Mouse (Mus musculus) E14TG2a.4 (cell line): ENCODE data around the gene Wnt11.

ENCODE experiments used
- CTCF ChIP-seq: conservative IDR thresholded peaks from 2 replicates; pipeline ENCODE4 v1.5.1; 2014; ENCODE audit warnings: low read length
- POU5F1 ChIP-seq: IDR thresholded peaks from 2 replicates; pipeline ENCODE4 v1.6.1; 2014; ENCODE audit warnings: low read length, borderline replicate concordance

DNA sequence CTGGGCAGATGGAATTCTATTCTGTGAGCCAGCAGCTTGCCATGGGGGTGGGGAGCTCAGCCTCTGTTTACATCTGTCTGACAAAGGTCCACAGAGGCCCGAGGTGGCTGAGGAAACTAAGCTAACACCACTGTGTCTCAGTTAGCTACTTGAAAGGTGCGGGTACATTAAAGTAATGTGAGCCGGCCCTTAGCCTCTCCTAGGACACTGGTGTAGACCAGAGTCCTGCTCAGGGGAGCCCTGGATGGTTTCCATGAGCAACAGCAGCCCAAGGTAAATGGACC, 36.8 kb upstream of the Wnt11 start:
- TF ChIP-seq CTCF (no peak), POU5F1 (no peak)
